Mouse (Mus musculus) mature B cell (primary cell): Measurements from ENCODE around the gene Mapre3.
"Not testable (repeated sequence)": the region's sequence is repeated elsewhere in the genome, so short reads cannot be mapped to it uniquely, and the experiment has no call there.

Experiments used
- in situ Hi-C: fragments of 300-500 bp; cut with MboI; formaldehyde crosslinking; loops from 2 replicates; pipeline ENCODE4 v1.14.3; 2019

Mapre3 gene

DNA sequence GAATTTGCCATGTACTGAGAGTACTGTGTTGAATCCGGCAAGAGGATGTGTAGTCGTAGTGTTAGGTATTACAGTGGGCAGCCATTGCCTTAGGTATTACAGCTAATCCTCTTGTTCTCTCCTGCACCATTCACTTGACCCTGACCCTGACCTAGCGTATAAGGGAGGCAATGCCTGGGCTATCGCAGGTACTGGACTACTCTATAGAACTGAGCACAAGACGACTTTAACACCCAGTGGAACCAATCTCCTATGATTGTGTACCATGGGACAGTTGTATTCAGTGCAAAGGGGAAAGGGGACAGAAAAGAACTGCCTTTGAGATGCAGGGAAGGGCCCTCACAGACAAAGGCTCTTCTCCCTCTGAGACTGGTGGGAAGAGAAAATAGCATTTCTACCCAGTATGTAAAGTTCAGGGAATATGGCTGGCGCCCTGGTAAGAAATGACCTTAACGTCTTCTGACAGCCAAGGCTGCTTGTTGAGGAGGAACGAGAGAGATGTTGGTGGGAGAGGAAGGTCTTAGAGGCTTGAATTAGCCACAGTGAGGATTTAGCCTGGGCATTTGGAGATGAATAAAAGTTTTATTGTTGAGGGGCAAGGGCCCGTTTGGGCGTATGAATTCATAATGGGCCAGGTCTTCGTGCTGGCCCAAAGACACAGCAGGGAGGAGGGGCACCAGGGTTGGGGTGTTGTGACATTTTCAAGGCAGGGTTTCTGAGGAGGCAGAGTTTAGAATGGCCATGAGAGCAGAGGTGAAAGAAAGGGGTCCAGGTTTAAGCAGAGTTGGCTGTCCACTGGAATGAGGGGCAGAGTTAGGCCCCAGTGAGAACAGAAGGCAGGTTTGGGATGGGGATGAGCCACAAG lies 9.9 kb downstream of the Mapre3 start:
- in situ Hi-C loops, result no loop called here

DNA sequence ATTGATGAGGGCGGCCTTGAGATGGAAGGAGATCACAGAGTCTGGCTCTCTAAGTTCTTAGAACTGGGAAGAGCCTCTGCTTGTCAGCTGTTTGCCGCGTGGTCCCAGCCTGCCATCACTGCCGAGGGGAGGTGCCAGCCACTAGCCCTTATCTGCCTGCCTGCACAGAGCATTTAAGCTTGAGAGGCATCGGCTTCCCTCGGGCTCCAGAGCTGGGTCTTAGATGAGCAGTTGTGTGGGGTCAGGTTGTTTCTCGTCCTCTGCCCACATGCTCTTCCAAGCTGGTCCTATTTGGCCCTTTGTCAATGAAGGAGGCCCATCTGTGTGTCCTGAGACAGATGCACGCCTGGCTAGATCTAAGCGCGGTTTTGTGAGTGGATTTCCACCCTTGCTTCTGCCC lies 10.7 kb downstream of the Mapre3 start:
- in situ Hi-C loops, result no loop called here

DNA sequence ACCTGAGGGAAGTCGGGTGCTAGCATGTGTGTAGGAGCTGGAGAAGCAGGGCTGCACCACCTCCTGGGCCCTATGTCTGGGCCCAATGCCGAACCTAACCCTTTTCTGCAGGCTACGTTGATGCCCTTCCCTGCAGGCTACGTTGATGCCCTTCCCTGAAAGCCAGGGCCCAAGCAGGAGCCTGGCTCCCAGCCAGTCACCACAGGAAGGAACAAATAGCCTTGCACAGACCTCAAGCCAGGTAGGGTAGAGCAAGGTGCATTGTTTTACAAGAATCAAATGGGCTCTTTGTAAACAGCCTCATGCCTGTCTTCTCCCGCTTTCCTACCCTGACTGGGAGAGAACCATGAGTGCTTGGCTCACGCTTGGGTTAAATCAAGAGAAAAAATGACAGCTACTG lies 11.4 kb downstream of the Mapre3 start:
- in situ Hi-C loops, result no loop called here

DNA sequence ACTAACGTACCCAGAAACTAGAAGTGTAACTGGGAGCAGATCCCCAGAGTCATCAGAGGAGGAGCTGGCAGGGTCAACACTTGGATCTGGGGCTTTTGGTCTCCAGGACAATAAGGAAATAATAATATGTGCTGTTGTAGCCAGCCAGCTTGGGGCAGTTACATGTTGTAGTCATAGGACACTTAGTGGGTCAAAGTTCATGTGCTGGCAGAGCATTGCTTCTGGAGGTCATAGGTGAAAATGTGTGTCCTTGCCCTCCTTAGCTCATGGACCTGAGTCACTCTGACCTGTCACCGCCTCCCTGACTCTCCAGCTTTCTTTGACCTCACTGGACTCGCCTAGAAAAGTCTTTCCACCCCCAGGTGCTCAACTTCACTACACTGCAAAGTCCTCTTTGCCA lies 19.0 kb downstream of the Mapre3 start:
- in situ Hi-C loops, result no loop called here

DNA sequence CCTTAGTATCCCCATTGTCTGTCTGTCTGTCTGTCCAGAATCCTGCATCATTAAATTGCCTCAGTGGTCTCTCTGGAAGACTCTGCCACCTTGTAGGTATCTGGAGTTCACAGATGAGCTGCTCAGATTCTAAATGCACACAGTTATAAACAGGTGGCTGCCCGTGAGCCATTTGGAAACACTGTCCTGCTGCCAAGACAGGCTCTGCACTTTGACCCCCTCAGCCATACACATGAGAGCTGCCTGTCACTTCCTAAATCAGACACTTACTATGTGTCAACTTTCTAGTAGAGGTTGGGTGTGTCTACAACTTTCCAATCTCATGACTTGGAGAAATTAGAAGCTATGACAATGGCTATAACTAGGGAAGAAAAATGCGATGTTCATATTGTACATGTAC lies 25.3 kb downstream of the Mapre3 start:
- in situ Hi-C loops, result no loop called here

DNA sequence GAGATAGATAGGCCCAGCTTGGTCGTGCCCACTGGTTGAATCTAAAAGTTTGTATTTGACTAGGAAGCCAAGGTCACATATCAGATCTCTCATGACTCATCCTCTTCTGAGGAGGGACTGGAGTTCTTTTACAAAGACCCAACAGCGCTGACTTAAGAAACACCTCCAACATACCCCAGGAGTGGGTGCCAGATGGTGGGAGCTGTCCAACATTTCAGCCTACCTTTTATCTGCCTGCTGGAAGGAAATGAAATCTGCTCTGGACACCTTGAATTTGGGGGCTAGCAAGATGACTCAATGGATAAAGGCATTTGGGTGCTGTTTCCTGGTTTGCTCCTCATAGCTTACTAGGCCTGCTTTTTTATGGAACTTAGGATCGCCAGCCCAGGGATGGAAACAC lies 27.5 kb downstream of the Mapre3 start:
- in situ Hi-C loops, result no loop called here

DNA sequence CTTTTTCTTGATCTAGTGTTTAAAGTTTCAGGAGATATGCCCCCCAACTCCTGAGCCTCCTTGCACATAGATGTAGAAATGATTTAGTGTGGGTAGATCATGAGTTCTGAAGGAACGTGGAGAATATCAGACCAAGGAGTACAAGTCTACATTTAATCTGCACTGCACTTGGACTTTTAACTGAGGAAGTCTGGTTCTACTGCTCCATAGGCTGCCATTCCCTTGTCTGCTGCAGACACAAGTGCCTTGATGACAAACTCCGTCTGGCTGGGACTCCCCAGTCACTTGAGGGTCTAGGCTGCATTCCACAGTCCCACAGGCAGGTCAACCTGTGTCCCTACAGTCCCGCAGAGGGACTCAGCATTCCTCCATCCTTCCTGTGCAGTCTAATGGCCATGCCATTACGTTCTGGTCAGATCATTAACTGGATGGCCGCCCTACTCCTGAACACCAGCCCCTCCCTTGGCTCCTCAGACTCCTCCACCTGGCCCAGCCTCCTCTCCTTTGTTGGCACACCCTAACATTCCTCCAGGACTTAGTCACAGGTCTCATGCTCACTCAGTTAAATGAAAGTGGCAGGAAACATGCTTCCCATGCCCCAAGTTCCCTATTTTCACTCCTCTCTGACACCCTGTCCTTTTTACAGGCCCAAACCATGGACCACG lies 35.6 kb downstream of the Mapre3 start:
- in situ Hi-C loops, result no loop called here

DNA sequence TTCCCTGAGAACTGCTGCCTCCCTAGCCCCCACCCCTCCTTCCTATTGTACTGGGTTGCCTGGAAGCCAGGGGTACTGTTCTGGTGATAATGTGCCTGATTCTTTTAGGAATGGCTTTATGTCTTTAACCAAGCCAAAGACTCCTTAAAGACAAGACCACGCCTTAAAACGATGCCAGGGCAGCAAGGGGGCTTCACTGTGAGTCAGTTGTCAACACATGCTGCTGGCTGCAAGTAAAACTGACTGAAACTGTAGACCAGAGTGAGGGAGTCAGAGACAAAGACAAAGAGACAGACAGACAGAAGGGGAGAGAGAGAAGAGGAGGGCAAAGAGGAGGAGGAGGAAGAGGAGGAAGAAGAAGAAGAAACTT lies 36.1 kb downstream of the Mapre3 start:
- in situ Hi-C loops, result no loop called here

DNA sequence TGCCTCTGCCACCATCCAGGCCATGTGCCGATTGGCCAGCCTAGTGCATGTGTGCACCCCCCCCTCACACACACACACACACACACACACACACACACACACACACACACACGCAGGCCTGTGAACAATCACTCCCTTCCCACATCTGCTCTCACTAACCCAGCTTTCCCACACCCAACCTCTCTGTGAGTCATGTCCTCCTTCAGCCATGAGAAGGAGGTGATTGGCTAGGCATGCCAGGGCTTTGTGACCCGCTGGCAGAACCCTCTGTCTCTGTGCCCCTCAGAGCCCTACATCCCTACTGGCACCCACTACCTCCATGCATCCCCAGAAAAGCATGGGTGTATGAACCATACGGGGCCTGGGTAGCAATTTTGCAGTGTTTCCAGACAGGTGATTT lies 39.1 kb downstream of the Mapre3 start:
- in situ Hi-C loops, result no loop called here

DNA sequence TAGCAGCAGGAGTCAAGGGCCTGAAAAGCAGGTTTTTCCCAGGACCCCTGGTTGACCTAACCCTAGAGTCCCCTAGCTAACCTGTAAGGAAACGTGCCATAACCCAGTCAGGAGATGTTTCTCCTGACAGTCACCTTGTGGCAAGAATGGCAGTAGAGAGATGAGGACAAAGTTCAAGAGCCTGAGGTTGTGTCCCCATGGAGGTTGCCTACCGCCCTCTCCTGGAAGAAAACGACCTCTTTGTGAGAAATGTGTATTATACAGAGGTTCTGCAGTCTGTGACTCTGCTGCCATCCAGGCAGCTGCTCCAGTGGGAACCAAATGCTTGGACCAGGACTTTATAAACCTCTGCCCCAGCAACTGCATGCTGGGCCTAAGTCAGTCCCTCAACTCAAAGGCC lies 41.2 kb downstream of the Mapre3 start:
- in situ Hi-C loops, result no loop called here

DNA sequence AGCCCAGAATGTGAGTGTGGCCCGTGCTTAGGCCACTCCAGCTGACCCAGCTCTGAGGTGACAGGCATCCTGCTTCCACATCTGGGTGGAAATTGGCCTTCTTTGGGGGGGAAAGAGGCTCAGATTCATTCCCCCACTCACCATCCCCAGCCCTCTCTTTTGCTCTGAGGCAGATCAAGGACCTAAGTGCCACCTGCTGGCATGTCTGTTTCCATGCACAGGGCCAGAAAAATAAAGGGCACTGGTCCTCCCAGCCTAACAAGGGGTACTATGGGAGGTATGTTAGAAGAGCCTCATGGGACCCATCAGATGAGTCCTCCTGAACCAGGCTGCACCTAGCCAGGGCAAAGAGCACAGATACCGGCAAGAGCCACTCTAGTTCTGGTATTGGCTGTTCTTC lies 41.7 kb downstream of the Mapre3 start:
- in situ Hi-C loops, result no loop called here

DNA sequence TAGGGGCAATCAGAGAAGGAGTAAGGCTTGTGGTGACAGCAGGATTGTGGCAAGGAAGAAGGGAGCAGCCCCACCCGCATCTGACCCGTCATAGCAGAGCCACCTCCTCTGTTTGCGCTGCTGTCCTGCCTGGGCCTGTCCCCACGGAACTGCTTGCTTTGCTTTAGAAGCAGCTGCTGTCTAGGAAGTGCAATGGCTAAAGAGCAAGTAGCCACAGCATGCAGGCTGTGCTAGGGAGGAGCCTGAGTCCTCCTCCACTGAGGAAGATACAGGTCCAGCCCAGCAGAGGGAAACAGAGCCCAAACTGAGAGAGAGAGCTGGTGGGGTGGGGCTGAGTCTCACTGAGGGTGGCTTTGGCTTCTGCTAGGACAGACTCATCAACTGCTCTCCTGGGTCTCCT lies 49.4 kb downstream of the Mapre3 start:
- in situ Hi-C loops, result no loop called here

DNA sequence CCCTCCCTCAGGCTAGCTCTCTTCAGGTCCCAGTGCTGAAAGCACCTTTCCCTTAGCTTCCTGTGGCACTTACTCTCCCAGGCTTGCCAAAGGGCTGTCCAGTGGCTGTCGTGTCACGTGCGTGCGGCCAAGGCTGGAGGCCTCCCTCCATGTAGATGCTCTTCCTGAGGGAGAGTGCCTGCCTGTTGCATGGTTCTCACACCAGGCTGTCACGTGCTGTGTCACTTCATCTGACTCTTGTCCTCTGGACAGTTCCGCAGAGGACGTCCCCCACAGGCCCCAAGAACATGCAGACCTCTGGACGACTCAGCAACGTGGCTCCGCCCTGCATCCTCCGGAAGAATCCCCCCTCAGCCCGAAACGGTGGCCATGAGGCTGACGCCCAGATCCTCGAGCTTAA lies 49.9 kb downstream of the Mapre3 start:
- in situ Hi-C loops, result no loop called here

DNA sequence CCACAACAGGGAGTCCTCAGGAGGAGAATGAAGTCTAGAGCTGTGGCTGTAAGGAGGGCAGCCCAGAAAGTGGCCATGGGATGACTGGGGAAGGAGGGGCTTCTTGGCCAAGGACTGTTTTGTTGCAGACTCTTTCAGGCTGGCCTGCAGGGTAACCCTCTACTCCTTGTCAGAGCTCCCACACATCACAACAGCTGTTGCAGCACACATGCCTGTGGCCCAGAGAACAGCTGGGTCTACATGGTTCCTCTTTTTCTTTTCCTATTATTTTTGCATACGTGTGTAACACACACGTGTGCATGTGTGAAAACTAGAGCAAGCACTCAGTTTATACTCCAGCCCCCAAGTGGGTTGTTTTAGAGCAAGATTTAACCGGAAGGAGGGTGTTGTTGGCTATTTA lies 52.4 kb downstream of the Mapre3 start:
- in situ Hi-C loops, result no loop called here

DNA sequence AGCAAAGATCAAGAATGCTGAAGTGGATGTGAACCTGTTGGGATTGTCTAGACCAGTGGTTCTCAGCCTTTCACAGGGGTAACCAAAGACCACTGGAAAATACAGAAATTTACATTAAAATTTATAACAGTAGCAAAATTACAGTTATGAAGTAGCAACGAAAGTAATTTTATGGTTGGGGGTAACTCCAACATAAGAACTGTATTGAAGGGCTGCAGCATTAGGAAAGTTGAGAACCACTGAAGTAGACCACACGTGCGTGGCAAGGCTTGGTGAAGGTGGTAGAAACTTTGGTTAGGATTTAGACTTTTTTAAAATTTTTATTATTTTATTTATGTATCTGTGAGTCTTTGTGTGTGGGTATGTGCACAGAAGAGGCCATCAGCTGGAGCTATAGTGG lies 53.3 kb downstream of the Mapre3 start, which contains the start of gene Tmem214:
Tmem214 (plus strand) TSS at position 301 of the 400 bp plus-strand sequence.
- in situ Hi-C loops, result no loop called here

DNA sequence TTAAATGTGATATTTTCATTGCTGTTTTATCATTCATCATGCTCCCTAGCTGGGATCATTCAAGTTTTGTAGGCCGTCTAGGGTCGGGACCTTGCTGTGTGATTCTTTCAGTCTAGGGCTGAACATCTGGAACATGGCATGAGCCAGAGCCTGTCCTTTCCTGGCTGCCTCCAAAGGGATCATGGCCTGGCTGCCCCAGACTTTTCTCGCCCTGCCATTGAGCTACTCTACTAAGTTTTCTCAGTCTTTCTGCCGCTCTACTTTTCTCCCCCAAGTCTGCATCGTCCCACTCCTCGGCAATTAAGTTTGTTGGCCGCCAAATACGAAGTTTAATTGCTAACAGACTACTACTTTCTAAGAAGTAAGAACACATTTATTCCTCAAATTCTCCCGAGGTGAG lies 54.5 kb downstream of the Mapre3 start:
- in situ Hi-C loops, result no loop called here

DNA sequence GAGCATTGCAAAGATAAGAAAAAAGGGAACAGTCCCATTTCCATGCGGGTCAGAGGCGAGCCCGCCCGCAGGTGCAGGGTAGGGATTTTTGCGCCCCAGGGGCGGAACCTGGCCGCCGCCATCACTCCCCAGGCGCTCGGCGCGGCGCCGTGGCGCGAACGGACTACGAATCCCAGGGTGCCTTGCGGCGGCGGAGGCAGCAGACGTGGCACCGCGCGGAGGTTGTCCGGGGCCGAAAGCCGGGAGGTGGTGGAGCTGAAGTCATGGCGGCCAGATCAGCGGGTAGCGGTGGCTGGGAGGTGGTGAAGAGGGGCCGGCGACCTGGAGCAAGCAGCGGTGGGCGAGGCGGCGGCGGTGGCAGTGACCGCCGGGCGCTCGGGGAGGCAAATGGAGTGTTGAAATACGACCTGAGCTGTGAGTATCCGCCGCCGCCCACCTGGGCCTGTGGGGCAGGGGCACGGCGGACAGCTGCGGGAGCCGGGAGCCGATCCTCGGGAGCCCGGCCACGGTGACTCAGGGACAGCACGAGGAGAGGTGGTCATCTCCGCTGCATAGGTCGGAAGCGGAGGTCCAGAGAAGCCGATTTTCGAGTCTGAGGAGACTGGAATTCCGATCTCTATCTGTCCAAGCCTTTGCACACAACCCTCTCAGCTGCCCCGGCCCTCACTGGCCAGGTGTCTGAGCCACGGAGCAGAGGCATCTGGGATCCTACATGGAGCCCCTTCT lies 55.1 kb downstream of the Mapre3 start:
- in situ Hi-C loops, result no loop called here

DNA sequence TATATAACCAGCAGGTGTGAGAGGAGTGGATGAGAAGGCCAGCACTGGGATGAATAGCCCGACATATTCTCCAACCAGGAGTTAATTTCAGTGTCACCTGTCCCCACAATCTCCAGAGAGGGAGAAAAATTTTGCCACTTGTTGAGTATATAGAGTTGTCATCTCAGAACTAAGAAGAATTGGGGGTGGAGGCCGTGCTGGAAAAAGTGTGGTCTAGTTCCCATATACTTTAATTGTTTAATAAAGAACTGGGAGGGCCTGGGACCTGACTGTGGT lies 55.6 kb downstream of the Mapre3 start:
- in situ Hi-C loops, result no loop called here

DNA sequence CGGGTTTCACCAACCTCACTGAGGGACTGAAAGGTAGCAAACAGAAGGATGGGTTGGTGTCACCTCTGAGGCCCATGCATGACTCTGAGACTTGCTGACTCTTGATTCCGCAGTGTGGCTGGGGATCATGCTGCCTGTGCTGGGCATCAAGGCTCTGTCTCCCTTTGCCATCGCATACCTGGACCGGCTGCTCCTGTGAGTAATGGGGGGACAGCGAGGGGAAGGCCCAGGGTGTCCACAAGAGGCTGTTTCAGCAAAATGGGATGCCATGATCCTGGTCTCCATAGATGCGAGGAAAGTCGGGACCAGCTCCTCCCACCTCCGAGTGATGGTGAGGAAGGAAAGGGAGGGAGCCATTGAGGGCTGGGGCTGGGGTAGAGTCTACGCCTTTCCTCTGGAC lies 58.1 kb downstream of the Mapre3 start:
- in situ Hi-C loops, result no loop called here

DNA sequence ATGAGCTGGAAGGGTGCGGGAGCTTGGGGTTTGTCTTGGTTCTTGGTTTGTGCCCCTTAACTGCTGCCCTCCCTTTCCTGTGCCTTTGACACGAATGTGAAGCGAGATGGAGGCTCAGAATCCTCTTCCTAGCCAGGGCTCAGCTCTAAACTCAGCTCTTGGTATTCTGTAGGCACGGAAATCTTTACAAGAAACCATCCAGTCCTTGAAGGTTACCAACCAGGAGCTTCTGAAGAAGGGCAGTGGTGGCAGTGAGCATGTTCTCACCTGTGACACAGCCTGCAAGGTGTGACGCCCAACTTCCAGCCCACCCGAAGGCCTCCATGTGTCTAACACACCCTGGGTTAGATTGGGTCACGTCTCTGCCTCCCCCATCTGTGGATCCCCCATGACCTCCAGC lies 59.9 kb downstream of the Mapre3 start:
- in situ Hi-C loops, result no loop called here

DNA sequence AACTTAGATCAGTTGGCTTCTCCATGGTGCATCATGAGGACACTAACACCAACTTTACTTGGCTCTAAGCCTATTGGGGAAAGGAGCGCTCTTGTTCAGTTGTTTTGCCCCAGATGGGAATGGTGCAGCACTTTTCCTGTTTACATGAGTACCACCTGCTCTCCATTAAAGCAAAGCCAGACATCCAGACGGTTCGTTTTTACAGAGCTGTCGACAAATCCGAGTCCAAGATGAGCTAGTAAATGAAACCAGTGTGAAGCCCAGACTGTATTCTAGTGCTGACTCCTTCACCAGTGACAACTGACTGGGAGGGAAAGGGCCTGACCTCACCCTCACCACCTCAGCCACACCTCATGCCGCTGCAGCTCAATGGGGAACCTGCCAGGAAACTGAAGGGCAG lies 64.2 kb downstream of the Mapre3 start:
- in situ Hi-C loops, result no loop called here

DNA sequence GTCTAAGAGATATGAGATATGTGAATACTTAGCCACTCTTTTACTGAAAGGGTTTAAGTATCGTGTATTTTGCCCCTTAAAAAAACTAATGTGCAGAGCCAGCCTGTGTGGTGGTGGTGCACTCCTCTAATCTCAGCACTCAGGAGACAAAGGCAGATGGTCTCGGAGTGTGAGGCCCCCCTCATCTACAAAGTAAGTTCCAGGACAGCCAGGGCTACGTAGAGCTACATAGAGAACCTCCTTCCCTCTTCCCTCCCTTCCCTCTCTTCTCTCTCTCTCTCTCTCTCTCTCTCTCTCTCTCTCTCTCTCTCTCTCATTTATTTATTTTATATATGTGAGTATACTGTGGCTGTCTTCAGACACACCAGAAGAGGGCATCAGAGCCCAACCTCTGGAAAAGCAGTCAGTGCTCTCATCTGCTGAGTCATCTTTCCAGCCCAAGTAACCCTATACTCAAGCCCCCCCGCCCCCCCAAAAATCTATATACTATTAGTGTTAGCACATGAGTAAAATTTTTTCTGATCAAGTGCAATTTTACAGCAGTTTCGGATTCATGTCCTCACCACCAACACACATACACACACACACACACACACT lies 65.0 kb downstream of the Mapre3 start:
- in situ Hi-C loops, result no loop called here

DNA sequence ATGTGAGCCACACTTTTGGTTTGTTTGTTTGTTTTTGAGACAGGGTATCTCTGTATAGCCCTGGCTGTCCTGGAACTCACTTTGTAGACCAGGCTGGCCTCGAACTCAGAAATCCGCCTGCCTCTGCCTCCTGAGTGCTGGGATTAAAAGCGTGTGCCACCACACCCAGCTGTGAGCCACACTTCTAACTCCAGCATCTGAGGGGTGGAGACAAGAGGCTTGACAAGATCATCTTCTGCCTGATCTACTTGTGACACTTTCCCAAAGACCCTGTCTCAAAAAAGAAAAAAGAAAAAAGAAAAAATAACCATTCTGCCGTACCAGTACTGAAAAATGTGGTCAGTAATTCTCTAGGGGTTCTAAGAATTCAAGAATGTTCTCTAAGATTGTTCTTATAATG lies 67.4 kb downstream of the Mapre3 start:
- in situ Hi-C loops, result not testable (repeated sequence)
